Mouse (Mus musculus) 3T3-L1 (cell line): ENCODE measurements around the gene Mto1.

Experiments used
- DNase-seq: peaks from one replicate; pipeline ENCODE4 v3.0.0-alpha.2; 2015; ENCODE audit warnings: low read depth, low spot score

Mto1 gene

DNA sequence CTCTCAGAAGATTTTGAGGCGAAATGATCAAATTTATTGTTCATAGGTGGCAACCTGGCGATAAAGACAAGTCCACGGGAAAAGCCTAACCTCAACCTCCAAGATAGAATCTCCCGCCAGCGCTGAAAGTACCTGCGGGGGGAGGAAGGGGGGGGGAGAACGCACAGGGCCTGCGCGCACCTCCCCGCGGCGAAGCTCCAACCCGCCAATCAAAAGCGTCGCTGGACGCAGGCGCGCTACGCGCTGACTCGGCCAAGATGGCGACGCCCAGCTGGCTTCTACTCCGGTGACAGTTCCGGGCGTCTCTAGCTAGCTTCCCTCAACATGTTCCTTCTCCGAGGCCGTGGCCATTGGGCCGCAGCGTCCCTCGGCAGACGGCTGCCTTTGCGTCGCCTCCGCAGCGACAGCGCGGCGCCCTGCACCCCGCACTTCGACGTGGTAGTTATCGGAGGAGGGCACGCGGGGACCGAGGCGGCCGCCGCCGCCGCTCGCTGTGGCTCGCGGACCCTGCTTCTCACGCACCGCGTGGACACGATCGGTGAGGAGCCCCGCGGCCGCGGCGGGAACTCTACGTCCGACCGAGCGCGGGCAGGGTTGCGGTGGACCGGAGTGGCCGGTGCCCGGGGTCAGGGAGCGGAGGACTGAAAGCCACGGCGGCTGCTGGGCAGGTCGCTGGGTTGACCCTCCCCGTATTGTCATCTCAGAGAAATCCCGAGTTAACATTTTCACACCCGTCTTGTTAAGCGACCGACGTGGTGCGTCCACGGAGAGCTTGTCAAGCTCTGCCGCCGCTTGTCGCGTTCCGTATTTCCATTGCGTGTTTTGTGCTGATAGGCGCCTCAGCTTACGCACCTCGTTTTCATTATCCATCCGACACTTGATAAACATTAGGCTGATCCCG lies at the start of gene Mto1, which contains the start of gene Gm17324:
Mto1 (plus strand) TSS at position 236 of the 901 bp plus-strand sequence.
Gm17324 (minus strand) TSS at position 814 of the 901 bp plus-strand sequence.
- peak; percentile 87 for DNase-seq

DNA sequence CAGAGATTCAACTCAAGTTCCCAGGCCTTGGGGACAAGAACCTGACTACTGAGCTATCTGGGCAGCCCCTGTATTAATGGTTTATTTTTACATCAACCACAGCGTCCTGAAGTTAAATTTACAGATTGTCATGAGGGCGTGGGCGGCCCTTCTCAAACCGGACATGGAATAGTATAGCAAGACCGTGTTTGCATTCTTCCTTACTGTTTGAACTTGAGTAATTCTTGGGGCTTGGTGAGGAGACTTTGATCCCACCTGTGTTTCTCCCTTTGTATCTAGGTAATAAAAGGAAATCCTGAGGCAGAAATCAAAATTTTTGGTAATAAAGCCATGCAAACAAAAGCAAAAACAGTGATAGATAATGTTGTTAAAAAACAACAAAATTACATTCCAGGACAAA lies 47.4 kb upstream of the Mto1 start:
- no peak for DNase-seq

DNA sequence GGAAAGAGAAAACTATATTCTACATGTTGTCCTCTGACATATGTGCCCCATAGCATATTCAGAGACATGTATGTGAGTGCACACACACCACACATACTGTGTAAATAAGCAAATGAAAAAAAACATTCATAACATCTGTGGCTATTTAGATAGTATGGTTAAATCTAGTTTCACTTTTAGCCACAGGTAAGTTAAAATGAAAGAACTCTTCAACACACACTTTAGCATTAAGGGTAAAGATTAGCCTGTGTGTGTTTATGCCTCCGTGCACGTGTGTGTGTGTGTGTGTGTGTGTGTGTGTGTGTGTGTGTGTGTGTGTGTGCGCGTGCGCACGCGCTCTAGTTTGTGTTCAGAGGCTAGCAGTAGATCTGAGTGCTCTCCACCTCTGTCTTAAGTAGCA lies 46.4 kb upstream of the Mto1 start:
- no peak for DNase-seq

DNA sequence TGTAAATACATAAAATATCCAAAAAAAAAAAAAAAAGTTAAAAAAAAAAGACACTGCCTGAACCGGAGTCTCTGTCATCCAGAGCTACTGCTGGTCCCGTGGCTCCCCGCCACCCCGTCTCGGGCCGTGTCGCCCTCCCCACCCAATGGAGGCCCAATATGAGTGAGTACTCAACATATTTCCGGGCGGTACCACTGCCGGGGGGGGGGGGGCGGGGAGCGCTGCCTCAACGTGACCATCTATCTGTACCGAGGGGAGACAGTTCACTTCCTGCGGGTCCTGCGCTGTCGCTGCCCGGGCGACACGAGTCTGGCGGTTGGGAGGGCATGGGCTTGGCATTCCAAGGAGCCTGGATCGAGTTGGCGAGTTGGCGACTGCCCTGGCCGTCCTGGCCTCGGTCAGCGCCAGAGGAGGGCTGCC lies 20.6 kb upstream of the Mto1 start:
- no peak for DNase-seq

DNA sequence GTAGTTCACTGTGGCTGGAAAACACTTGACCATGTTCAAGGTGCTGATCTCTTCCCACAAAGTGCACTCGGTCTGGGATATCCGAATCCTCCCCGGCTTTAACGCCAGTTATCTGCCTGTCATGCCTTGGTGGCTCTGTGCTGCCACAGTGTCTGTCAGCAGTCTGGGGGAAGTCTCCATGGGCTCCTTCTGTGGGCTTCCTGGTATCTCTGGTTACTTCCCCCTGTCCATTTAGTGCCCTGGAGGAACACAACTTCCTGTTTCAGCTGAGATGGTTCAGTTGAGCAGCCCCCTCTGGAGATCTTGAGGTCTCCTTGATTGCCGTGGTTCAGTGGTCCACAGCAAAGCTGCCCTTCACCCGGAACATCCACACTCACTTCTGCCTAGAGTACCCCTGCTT lies 19.8 kb upstream of the Mto1 start:
- DNase-seq, result no peak

DNA sequence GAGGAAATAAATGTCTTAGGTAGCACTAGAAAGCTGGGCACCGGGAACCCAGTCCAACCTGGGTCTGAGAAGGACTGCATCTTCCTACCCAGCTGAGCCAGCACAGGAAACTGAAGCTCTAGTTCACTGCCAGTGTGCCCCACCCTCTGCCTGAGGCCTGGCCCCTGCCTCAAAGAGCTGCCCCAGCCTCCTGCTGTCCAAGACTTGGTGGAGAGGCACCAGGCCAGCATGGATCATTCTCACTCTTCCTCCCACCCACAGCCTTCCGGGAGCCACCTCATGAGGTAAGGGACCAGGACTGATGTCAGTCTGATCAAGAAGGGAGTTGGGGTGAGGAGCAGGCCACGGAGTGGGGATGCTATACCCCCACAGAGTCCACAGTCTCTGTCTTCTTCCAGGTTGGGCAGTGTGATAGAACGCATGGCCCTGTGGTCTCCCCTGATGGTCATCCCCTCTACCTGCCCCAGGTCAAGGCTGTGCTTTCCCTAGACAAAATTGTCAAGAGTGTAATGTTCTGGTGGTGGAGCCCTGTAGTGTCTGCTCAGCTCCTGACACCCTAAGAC lies 19.1 kb upstream of the Mto1 start:
- DNase-seq, result no peak

DNA sequence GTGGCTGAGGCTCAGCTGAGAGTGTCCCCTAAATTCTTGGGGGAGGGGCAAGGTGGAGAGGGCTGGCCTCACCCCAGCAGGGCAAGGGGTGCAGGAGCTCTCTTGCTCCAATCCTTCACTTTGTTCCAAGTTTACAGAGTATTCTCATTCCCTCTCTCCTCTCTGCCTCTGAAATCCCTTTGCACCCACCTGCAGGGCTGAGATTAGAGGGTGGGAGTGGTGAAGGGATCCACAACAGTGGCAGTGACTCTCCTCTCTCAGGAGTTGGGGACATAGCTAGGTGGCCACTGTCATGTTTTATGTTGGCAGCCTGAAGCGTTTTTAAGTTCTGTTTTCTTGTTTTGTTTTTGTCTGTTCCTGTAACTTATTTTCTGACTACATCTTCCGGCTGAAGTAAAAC lies 18.5 kb upstream of the Mto1 start:
- DNase-seq, result no peak

DNA sequence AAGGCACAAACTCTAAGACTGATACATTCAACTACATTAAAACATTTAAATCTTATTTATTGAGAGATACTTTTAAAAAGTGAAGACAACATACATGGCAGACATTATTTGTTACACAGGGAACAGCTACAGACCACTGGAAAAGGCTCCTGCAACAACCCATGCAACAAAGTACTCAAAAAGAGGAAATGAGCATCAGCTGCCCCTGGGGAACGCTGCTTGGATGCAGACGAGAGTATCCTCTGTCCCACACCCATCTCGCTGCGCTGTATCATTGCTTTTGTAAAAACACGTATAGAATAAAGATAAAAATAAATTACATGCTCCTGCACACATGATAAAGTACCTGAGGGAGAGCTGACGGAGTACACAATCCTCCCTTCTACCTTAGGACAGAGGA lies 17.5 kb upstream of the Mto1 start:
- no peak for DNase-seq

DNA sequence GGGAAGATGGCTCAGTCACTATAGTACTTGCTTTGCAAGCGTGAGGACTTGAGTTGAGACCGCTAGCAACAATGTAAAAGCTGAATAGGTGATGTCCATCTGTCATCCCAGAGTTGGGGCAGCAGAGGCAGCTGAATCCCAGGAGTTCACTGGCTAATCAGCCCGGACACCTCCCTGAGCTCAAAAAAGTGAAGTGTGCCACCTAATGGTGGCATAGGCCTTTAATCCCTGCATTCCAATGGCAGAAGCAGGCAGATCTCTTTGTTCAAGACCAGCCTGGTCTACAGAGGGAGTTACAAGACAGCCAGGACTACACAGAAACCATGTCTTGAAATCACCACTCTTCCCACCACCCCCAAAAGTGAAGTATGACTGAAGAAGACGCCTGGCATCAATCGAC lies 15.5 kb upstream of the Mto1 start:
- peak; percentile 18 for DNase-seq

DNA sequence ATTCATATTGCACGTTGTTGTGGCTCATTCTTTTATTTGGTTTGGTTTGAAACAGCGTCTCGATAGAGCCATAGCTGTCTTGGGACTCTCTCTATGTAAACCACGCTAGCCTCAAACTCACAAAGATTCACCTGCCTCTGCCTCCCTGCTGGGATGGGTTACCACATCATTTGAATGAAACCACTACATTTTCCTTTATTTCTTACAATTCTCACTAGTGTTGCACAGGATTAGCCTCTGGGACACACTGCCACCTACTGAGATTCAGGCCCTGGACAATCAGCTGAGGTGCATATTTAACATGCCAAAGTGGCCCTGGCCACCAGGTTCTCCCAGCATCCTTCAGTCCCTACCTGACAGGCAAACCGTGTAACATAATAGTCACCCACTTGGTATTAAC lies 8.6 kb upstream of the Mto1 start:
- DNase-seq, result peak; percentile 14

DNA sequence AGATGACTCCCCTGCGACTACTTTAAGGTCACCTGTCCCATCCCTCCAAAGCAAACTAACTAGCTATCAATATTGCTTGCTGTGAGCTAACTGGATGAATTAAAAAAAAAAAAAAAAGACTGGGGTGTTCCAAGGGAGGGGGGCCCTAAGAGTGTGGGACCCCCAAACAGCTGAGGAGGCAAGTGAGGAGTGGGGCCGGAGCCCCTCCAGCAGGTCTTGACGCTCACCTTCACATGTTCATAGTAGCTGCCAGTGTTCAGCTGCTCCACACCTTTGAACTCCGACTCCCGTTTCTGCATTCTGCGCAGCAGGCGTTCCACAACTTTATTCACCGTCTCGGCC lies 5.8 kb upstream of the Mto1 start:
- peak; percentile 13 for DNase-seq

DNA sequence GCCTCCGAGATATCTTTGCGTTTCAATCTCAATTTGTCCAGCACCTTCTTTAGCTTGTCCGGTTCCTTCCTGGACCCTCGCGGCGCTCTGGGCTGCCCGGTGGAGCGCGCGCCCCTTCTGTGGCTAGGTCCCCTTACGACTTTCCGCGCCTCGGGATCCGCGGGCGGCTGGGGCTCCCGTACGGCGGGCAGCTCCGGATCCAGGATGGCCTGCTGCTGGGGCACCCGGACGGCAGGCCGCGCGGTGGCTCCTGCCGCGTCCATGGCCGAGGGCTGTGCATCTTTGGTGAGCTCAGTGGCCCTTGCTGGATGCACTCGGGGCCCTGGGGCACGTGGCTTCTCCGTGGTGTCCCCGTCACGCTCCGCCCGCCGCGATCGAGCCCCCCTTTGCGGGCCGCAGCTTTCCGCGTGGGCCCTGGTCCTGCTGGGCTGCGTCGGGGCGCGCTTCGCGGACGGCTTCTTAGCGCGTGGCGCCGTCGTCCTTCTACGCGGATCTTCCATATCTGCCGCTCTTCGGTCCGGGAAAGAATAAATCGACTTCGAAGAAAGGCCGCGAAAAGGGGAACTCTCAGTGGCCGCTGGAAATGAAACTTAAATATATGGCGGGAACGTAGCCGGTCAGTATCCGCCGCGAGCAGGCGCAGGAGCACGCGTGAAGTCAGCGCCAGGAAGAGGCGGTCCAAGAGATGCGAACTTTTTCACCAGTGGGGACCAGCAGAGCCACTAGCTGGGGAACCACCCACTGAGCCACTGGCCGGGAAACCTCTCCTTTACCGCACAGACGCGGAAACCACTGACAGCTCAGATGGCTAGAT lies 5.2 kb upstream of the Mto1 start, which contains the start of gene Cgas:
Cgas (minus strand) TSS at position 659 of the 814 bp plus-strand sequence.
- DNase-seq, result peak; percentile 68

DNA sequence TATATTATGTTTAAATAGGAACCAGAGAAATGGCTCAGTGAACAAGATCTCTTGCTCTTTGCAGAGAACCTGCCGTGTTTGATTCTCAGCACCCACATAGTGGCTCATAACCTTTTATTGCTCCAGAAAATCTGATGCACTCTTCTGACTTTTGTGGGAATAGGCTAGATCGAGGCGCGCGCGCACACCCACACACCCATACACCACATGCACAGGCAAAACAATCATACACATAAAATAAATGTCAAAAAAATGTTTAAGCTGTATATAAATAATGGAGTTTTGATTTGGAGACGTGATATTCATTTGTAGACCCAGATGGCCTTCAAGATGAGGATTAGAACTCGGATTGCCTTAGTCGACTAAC lies 419 bp upstream of the Mto1 start:
- no peak for DNase-seq

DNA sequence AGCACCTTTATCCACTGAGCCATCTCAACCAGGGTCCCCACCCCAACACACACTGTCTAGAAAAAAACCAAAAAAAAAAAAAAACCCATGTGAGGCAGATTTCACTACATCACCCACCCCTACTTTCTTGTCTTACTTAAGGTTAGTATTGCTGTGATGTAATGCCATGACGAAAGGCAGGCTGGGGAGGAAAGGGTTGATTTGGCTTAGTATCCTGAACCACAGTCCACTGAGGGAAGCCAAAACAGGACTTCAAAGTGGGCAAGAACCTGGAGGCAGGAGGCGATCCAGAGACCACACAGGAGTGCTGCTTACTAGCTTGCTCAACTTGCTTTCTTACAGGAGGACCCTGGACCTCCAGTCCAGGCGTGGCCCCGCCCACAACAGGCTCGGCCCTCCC lies 2.4 kb downstream of the Mto1 start:
- no peak for DNase-seq

DNA sequence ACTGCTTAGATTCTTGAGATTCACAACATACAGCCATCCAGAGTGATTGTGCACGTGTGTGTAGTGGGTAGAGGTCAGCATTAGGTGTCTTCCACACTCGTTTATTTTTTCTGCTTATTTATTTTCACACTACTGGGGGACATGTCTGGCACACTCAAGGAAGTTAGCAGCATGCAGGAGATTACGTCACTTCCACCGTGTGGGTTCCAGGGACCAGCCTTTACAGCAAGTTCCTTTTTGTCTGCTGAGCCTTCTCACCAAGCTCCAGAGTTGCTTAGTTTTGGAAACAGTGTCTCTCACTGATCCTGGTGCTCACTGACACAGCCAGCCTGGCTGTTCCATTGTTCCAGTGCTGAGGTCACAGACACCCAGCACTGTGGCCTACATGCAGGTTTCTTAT lies 3.4 kb downstream of the Mto1 start:
- no peak for DNase-seq

DNA sequence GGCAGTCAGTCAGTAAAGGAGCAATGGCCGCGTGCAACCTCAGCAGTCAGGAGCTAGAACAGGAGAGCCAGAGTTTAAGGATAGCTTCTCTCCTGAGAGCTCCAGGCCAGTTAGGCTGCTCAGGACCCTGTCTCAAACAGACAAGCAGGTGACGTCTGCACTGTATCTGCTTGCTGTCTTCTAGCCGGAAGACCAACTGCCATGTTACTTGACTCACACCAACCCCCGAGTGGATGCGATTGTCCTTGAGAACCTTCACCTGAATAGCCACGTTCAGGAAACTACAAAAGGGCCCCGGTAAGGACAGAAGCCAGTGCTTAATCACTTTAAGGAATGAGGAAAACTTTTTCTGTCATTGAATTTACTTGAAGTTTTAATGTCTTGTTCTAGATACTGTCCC lies 9.0 kb downstream of the Mto1 start:
- no peak for DNase-seq

DNA sequence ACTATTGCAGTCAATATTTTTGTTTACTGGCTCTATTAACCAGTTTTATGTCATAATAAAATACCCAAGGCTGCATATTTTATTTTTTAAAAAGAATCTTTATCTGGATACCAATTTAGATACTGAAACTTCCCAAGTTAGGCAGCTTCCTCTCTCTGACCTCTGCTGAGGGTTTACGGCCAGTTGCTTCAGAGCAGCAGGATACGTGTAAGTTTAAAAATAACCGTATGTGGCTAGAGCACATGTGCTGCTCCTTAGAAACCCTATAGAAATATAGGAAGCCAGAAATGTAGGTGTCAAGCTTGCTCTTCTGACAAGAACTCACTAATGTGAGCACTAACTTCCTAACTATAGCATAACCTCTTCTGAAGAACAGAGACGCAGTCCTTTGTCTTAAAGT lies 15.3 kb downstream of the Mto1 start:
- DNase-seq, result no peak

DNA sequence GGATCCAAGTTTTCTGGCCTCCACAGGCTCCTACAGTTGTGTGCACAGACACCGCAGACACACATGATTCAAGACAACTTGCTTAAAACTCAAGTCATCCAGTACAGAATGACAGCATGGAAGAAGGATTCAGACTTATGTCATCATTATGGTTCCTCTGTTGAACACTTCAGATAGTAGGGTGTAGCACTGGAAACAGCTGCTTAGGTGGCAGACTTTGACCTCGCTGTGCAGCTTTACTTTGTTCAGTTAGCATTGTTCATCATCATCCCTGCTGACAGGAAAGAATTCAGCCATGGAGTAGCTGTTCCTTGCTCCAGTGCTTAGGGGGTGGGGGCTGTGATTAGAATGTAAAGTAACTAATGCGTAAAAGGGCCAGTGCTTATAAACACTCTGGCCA lies 17.7 kb downstream of the Mto1 start:
- no peak for DNase-seq

DNA sequence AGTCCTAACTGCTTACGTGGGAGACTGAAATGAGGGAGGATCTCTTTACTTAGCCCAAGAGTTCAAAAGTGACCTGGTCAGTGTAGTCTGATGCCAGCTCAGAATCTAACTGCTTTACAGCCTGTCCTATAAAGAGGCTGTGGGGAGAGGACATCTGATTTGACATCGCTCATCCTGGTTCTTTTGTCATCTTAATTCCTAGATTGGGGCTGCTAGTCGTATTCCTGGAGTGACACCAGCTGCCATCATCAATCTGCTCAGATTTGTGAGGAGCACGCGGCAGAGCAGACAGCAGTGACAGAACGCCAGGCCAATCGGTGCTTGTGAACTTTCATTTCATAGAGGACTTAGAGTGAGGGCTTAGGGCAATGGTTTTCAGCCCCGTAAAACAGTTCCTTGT lies 25.6 kb downstream of the Mto1 start:
- DNase-seq, result peak; percentile 20

DNA sequence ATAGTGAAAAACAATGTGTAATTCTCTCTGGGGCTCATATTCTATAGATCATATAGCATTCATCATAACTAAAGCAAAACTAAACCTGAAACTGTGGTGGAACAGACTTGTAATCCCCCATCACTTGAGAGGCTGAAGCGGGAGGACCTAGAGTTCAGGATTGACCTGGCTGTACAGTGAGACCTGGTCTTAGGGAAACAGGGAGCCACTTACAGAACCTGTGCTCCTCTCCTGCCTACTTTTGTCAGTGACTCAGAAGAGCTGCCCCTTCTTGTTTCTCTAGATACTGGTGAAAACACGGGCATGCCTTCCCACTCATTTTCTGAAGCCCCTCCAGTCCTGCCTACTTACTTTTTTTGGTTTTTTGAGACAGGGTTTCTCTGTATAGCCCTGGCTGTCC lies 26.3 kb downstream of the Mto1 start:
- peak; percentile 18 for DNase-seq

DNA sequence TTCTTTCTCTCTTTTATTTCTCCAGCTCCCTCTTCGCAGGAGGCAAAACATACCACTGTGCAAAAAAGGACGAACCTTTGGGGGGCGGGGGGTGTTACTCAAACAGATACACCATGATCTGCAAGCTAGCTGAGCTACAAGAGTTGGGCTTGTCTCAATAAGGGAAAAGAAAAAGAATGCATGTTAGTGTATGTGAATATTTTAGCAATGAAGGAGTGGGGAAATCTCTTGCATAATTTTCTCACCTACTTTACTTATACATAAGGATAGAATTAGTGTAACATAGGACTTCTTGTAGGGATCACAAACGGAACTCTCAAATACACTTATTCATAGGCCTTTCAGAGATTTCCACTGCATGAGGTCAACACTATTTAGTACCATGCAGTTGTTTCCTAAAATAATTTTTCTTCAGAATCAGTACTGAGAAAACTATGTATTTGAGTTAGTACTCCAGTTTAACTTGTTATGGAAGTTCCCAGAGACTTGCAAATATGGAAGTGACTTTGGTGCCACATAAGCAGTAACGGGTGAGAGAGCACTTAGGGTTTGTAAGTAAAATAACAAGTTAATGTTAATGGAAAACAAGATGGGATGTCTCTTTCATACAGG lies 26.9 kb downstream of the Mto1 start:
- peak; percentile 25 for DNase-seq

DNA sequence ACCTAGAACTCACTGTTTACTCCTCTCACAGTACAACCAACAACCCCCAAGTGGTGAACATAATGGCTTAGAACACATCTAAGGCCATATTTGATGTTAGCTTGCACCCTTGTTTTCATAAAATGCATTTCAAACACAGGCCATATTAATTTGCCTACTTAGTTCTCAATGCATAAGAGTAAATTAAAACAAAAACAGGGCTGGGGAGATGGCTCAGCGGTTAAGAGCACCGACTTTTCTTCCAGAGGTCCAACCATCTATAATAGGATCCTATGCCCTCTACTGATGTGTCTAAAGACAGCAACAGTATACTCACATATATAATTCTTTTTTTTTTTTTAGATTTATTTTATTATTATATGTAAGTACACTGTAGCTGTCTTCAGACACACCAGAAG lies 27.4 kb downstream of the Mto1 start:
- DNase-seq, result peak; percentile 49
